Mouse (Mus musculus) midbrain, embryonic 13.5 days (tissue): ENCODE data around the gene Dzip1. TPM values are rescaled to one million over a fixed set of nuclear protein-coding genes. Genes with fewer than 3 reads are reported as not detected.

Experiments
- ATAC-seq: fragments of 200-750 bp; cut with Nextera tagmentation; 2 replicates; pipeline ENCODE4 v1.8.0; 2017; ENCODE audit warnings: mild to moderate bottlenecking, moderate TSS enrichment, moderate library complexity
- H3K27ac ChIP-seq: fragments of 300-500 bp; sonication (generic); 2 replicates; pipeline ENCODE4 v1.5.1; 2015; ENCODE audit warnings: inconsistent platforms, mild to moderate bottlenecking, moderate library complexity
- H3K27me3 ChIP-seq: fragments of 300-500 bp; sonication (generic); 2 replicates; pipeline ENCODE4 v1.6.1; 2015; ENCODE audit warnings: mild to moderate bottlenecking, inconsistent platforms
- H3K36me3 ChIP-seq: fragments of 300-500 bp; sonication (generic); 2 replicates; pipeline ENCODE4 v1.6.1; 2015; ENCODE audit warnings: mild to moderate bottlenecking, inconsistent platforms
- H3K4me1 ChIP-seq: fragments of 300-500 bp; sonication (generic); replicated peaks from 2 replicates; pipeline ENCODE4 v1.6.1; 2015; ENCODE audit warnings: inconsistent platforms
- H3K4me2 ChIP-seq: fragments of 300-500 bp; sonication (generic); replicated peaks from 2 replicates; pipeline ENCODE4 v1.6.1; 2015; ENCODE audit warnings: moderate library complexity, mild to moderate bottlenecking, inconsistent platforms
- H3K4me3 ChIP-seq: fragments of 300-500 bp; sonication (generic); replicated peaks from 2 replicates; pipeline ENCODE4 v1.5.1; 2015; ENCODE audit warnings: mild to moderate bottlenecking, inconsistent platforms
- H3K9ac ChIP-seq: fragments of 300-500 bp; sonication (generic); replicated peaks from 2 replicates; pipeline ENCODE4 v1.6.1; 2015; ENCODE audit warnings: mild to moderate bottlenecking, inconsistent platforms
- H3K9me3 ChIP-seq: fragments of 300-500 bp; sonication (generic); 2 replicates; pipeline ENCODE4 v1.6.1; 2016; ENCODE audit warnings: mild to moderate bottlenecking, inconsistent platforms
- WGBS: fragments of 180-500 bp; shearing (Covaris S2); methylation state at CpG from one replicate; pipeline ENCODE4 v1.1.7; 2015; 5-methylcytosine and 5-hydroxymethylcytosine counted together
- polyA plus RNA-seq: library from polyadenylated mRNA; unstranded; fragments of >200 nt; fragmentation: Nextera tagmentation; extraction: Ambion mirVana; gene quantifications from 2 replicates; pipeline ENCODE4 v1.2.1, GENCODE M21; 2015

Gene Dzip1
- polyA plus RNA-seq = 50.8 and 54.1 TPM in 2 replicates

- ATAC-seq = peak; percentile 92
- peaks cover 3% of the 10 kb centered on the region; the same call in 1 of the 2 replicates for H3K27me3 ChIP-seq
Measured at GRCm38 (mm10) chr14:118924673-118925615, at the start of gene Dzip1. TSS of gene Dzip1 (minus strand) at chr14:118925460.

GRCm38 (mm10) chr14:118972268-118972667 lies 47.0 kb upstream of the Dzip1 start:
- Histone ChIP-seq H3K36me3 (peaks cover 64% of the 10 kb centered on the region), H3K27ac (no peak overlapping the region), H3K27me3 (no peaks in the 10 kb centered on the region), H3K4me1 (0 out of 2 replicates have a peak, but pooled peaks cover 3% of the 10 kb centered on the region), H3K9me3 (no peaks in the 10 kb centered on the region), H3K4me2 (no peak overlapping the region), H3K4me3 (no peak overlapping the region), H3K9ac (no peak overlapping the region)
- 93% methylated on average over 6 of the region's 6 CpGs for WGBS
- no peak for ATAC-seq

More at GRCm38 (mm10) chr14:118924673-118925615, at the start of gene Dzip1:
- peaks cover 13% of the 10 kb centered on the region for H3K36me3 ChIP-seq
- H3K9me3 ChIP-seq = no peaks in the 10 kb centered on the region
- peak within 1 kb of the TSS; percentile 79 for H3K4me3 ChIP-seq
- H3K27ac ChIP-seq = peak within 1 kb of the TSS; percentile 95
- peaks cover 50% of the 10 kb centered on the region for H3K4me1 ChIP-seq
- H3K4me2 ChIP-seq = peak within 1 kb of the TSS; percentile 87
- 0% methylated on average over 55 of the region's 55 CpGs for WGBS
- H3K9ac ChIP-seq = peak within 1 kb of the TSS; percentile 91

GRCm38 (mm10) chr14:118967646-118968045 lies 42.4 kb upstream of the Dzip1 start:
- peaks cover 49% of the 10 kb centered on the region for H3K36me3 ChIP-seq
- H3K4me2 ChIP-seq = no peak overlapping the region
- no peak overlapping the region for H3K4me3 ChIP-seq
- no peak for ATAC-seq
- 84% methylated on average over 7 of the region's 7 CpGs for WGBS
- no peak overlapping the region for H3K9ac ChIP-seq
- no peaks in the 10 kb centered on the region for H3K9me3 ChIP-seq
- no peaks in the 10 kb centered on the region for H3K4me1 ChIP-seq
- no peaks in the 10 kb centered on the region for H3K27me3 ChIP-seq
- H3K27ac ChIP-seq = no peak overlapping the region

GRCm38 (mm10) chr14:118965356-118966000 lies 40.2 kb upstream of the Dzip1 start:
- WGBS = 94% methylated on average over 4 of the region's 4 CpGs
- H3K9ac ChIP-seq = no peak overlapping the region
- no peaks in the 10 kb centered on the region for H3K4me1 ChIP-seq
- H3K9me3 ChIP-seq = no peaks in the 10 kb centered on the region
- peaks cover 46% of the 10 kb centered on the region for H3K36me3 ChIP-seq
- no peak for ATAC-seq
- no peaks in the 10 kb centered on the region for H3K27me3 ChIP-seq
- no peak overlapping the region for H3K27ac ChIP-seq
- no peak overlapping the region for H3K4me2 ChIP-seq
- no peak overlapping the region for H3K4me3 ChIP-seq

GRCm38 (mm10) chr14:118958010-118958409 lies 32.8 kb upstream of the Dzip1 start:
- ATAC-seq = no peak
- 87% methylated on average over 3 of the region's 3 CpGs for WGBS
- Histone ChIP-seq H3K36me3 (peaks cover 54% of the 10 kb centered on the region), H3K9me3 (no peaks in the 10 kb centered on the region), H3K27me3 (no peaks in the 10 kb centered on the region), H3K4me2 (no peak overlapping the region), H3K27ac (no peak overlapping the region), H3K4me1 (no peaks in the 10 kb centered on the region), H3K4me3 (no peak overlapping the region), H3K9ac (no peak overlapping the region)

GRCm38 (mm10) chr14:118951912-118952583 lies 26.8 kb upstream of the Dzip1 start:
- H3K36me3 ChIP-seq = peaks cover 14% of the 10 kb centered on the region
- H3K4me2 ChIP-seq = no peak overlapping the region
- no peak overlapping the region for H3K9ac ChIP-seq
- no peak overlapping the region for H3K4me3 ChIP-seq
- no peak overlapping the region for H3K27ac ChIP-seq
- 95% methylated on average over 9 of the region's 9 CpGs for WGBS
- no peaks in the 10 kb centered on the region for H3K27me3 ChIP-seq
- ATAC-seq = no peak
- no peaks in the 10 kb centered on the region for H3K9me3 ChIP-seq
- 0 out of 2 replicates have a peak, but pooled peaks cover 2% of the 10 kb centered on the region for H3K4me1 ChIP-seq

- no peak overlapping the region for H3K9ac ChIP-seq
- no peaks in the 10 kb centered on the region for H3K9me3 ChIP-seq
- H3K27me3 ChIP-seq = no peaks in the 10 kb centered on the region
- no peak overlapping the region for H3K27ac ChIP-seq
- H3K36me3 ChIP-seq = peaks cover 4% of the 10 kb centered on the region; the same call in 1 of the 2 replicates
- 84% methylated on average over 1 of the region's 1 CpGs for WGBS
- H3K4me3 ChIP-seq = no peak overlapping the region
- H3K4me1 ChIP-seq = 0 out of 2 replicates have a peak, but pooled peaks cover 2% of the 10 kb centered on the region
- no peak overlapping the region for H3K4me2 ChIP-seq
- no peak for ATAC-seq
Measured at GRCm38 (mm10) chr14:118948841-118949240, 23.6 kb upstream of the Dzip1 start.

GRCm38 (mm10) chr14:118944702-118945101 lies 19.4 kb upstream of the Dzip1 start:
- no peaks in the 10 kb centered on the region for H3K9me3 ChIP-seq
- no peak overlapping the region for H3K4me3 ChIP-seq
- no peak overlapping the region for H3K27ac ChIP-seq
- no peak overlapping the region for H3K4me2 ChIP-seq
- WGBS = 91% methylated on average over 2 of the region's 2 CpGs
- H3K9ac ChIP-seq = no peak overlapping the region
- no peaks in the 10 kb centered on the region for H3K27me3 ChIP-seq
- no peak for ATAC-seq
- H3K36me3 ChIP-seq = no peaks in the 10 kb centered on the region
- peaks cover 12% of the 10 kb centered on the region for H3K4me1 ChIP-seq

- Histone ChIP-seq H3K4me2 (no peak overlapping the region), H3K9ac (no peak overlapping the region), H3K36me3 (no peaks in the 10 kb centered on the region), H3K4me3 (no peak overlapping the region), H3K4me1 (peaks cover 27% of the 10 kb centered on the region), H3K27ac (no peak overlapping the region), H3K27me3 (no peaks in the 10 kb centered on the region), H3K9me3 (no peaks in the 10 kb centered on the region)
- ATAC-seq = no peak
- WGBS = 34% methylated on average over 12 of the region's 12 CpGs
Measured at GRCm38 (mm10) chr14:118942076-118942475, 16.8 kb upstream of the Dzip1 start.

GRCm38 (mm10) chr14:118940796-118941495 lies 15.7 kb upstream of the Dzip1 start:
- ATAC-seq = no peak
- Histone ChIP-seq H3K4me2 (no peak overlapping the region), H3K4me3 (no peak overlapping the region), H3K36me3 (no peaks in the 10 kb centered on the region), H3K9me3 (no peaks in the 10 kb centered on the region), H3K9ac (no peak overlapping the region), H3K4me1 (peaks cover 31% of the 10 kb centered on the region), H3K27ac (no peak overlapping the region), H3K27me3 (peaks cover 6% of the 10 kb centered on the region; the same call in 1 of the 2 replicates)
- 84% methylated on average over 4 of the region's 4 CpGs for WGBS

GRCm38 (mm10) chr14:118938551-118938950 lies 13.3 kb upstream of the Dzip1 start:
- Histone ChIP-seq H3K9me3 (no peaks in the 10 kb centered on the region), H3K4me3 (peak overlapping the region; percentile 96), H3K4me2 (peak overlapping the region; percentile 66), H3K27ac (no peak overlapping the region), H3K27me3 (peaks cover 6% of the 10 kb centered on the region; the same call in 1 of the 2 replicates), H3K9ac (peak overlapping the region; percentile 94), H3K36me3 (no peaks in the 10 kb centered on the region), H3K4me1 (peaks cover 31% of the 10 kb centered on the region)
- WGBS = 1% methylated on average over 7 of the region's 7 CpGs
- no peak for ATAC-seq
